8 mouse cellular contexts compared by ENCODE assay signal in the genomic region with DNA sequence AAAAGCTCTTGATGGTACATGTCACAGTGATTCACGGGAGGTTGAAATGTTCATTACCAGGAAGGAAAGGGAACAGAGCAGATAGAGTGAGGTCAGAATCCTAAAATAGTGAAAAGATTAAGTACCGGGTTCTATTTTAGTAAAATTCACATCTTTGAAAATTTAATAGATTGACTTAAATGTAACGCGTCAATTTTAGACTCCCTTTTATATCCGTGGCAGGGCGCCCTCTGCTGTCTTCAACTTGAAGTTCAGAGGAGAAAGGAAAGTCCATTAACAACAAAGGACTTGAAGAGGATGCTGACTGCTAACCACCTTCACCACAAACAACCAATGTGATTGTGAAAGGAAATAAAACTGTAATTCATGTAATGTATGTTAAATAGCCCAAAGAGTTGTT. TPM values are rescaled to one million over a fixed set of nuclear protein-coding genes. Genes with fewer than 3 reads are reported as not detected.
A peak's percentile ranks its signal among the peaks of the same experiment; 100 is the strongest.
DNase-seq lines count a peak whose midpoint lies in the region.

No protein-coding gene starts in this region.

- H3K4me3 ChIP-seq in heart, embryonic 10.5 days = peak overlapping the region; percentile 19; the same call in 1 of the 2 replicates

- H3K36me3 ChIP-seq in heart, embryonic 10.5 days = no peaks in the 10 kb centered on the region

- peaks cover 19% of the 10 kb centered on the region for H3K4me1 ChIP-seq in heart, embryonic 10.5 days

- peak; percentile 65 to 71 for DNase-seq in adrenal gland, adult 18-20 months (ENCODE audit: low spot score in 2 of 2)
- no peak for DNase-seq in adrenal gland, postnatal 4 days (ENCODE audit: low spot score in 2 of 2)
- peak; percentile 82 for DNase-seq in ZHBTc4 (ENCODE audit: low read depth, low spot score)
- peak; percentile 82 for DNase-seq in embryo, embryonic 10 days (ENCODE audit: low spot score)
- no peak for DNase-seq in heart, embryonic 10.5 days (ENCODE audit: low spot score)
- DNase-seq in kidney, postnatal 4 days = peak; percentile 80 to 82
- DNase-seq in lung, adult 18-20 months = peak; percentile 58 to 61
- peak; percentile 86 for DNase-seq in retina, postnatal 1 day

- no peaks in the 10 kb centered on the region for H3K27me3 ChIP-seq in heart, embryonic 10.5 days (ENCODE audit: insufficient read depth, poor library complexity, severe bottlenecking)

- peak overlapping the region; percentile 49; the same call in 1 of the 2 replicates for H3K27ac ChIP-seq in heart, embryonic 10.5 days

- WGBS in heart, embryonic 10.5 days = 16% methylated on average over 6 of the region's 6 CpGs

- H3K9me3 ChIP-seq in heart, embryonic 10.5 days = no peaks in the 10 kb centered on the region

RNA-seq across cellular contexts. Expression of gene Klhdc4, which starts 3.1 kb away (rescaled TPM):
- 10 to 100 TPM; 23.1 to 26.5 TPM for total RNA-seq in adrenal gland, adult 18-20 months (2021)
- 10 to 100 TPM; 29.9 TPM for total RNA-seq in adrenal gland, postnatal 4 days (2021)
- polyA plus RNA-seq in heart, embryonic 10.5 days (2016; fragmentation: Nextera tagmentation; extraction: Ambion mirVana) = 44.3 and 54.4 TPM in 2 replicates

Comparison
In these comparisons a context has a peak if more than half of its experiments do, and no peak if none do; other contexts are left out.
1. DNase-seq: peak in adrenal gland, adult 18-20 months (2 of 2), ZHBTc4 (single experiment), embryo, embryonic 10 days (single experiment), kidney, postnatal 4 days (2 of 2), lung, adult 18-20 months (2 of 2) and retina, postnatal 1 day (single experiment); none in adrenal gland, postnatal 4 days (0 of 2) and heart, embryonic 10.5 days (single experiment).